Mouse (Mus musculus): ENCODE data around the gene Smyd1. TPM values are rescaled to one million over a fixed set of nuclear protein-coding genes. Genes with fewer than 3 reads are reported as not detected.
A peak's percentile ranks its signal among the peaks of the same experiment; 100 is the strongest.

Gene Smyd1
- total and polyA plus RNA-seq, 3 experiments = 192 to 352 (median 325) TPM

- Histone ChIP-seq H3K79me2 (replicated peaks; ENCODE audit: control insufficient read depth, insufficient read depth, low read length) (no peaks in the 10 kb centered on the region), H3K9ac (ENCODE audit: low read depth, low read length) (no peak overlapping the region), H3K36me3 (ENCODE audit: control insufficient read depth, insufficient read depth, low read length) (peaks cover 2% of the 10 kb centered on the region; the same call in 1 of the 2 replicates), H3K4me3 (no peak overlapping the region), H3K4me1 (ENCODE audit: control insufficient read depth, insufficient read depth, low read length) (peaks cover 4% of the 10 kb centered on the region; the same call in 1 of the 2 replicates), H3K27ac (no peak overlapping the region), H3K27me3 (ENCODE audit: control insufficient read depth, insufficient read depth, low read length) (no peaks in the 10 kb centered on the region)
- intact Hi-C loops (cut with DNase I) = loop anchor here (5.0 kb wide), 1 partner anchor 154 kb away; no protein-coding TSS in a partner anchor
- TF ChIP-seq CTCF (IDR thresholded peaks at IDR 0.05) (peak; percentile 53), POLR2A (IDR thresholded peaks at IDR 0.05; ENCODE audit: insufficient read depth, low read depth, low read length) (no peak)
- no peak for DNase-seq
- 79% methylated on average over 3 of the region's 3 CpGs for WGBS
Observed at GRCm38 (mm10) chr6:71243258-71243657, 78.8 kb downstream of the Smyd1 start.

DNA sequence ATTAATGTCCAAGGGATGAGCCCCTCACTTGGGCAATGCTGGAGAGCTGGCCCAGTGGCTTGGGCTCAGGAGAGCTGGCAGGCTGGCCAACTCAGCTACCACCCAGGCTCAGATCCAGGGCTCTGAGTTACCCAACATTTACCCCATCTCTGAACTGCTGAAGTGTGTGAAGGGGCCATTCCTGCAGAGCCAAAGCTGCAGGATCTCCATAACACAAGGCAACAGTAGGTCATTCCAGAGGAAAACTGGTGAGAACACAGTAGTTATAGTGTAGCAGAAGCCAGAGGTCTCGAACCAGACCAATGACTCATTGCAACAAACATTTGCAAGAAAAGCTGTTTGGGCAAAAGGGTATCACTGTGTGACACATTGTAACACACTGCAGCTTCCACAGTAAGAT lies 79.2 kb downstream of the Smyd1 start:
- DNase-seq = no peak
- TF ChIP-seq CTCF (IDR thresholded peaks at IDR 0.05) (no peak), POLR2A (IDR thresholded peaks at IDR 0.05; ENCODE audit: insufficient read depth, low read depth, low read length) (no peak), EP300 (IDR thresholded peaks at IDR 0.05; ENCODE audit: insufficient read depth, low read depth, low read length) (no peak)
- Histone ChIP-seq H3K9ac (ENCODE audit: low read depth, low read length) (no peak overlapping the region), H3K36me3 (ENCODE audit: control insufficient read depth, insufficient read depth, low read length) (peaks cover 2% of the 10 kb centered on the region; the same call in 1 of the 2 replicates), H3K27ac (no peak overlapping the region), H3K27me3 (ENCODE audit: control insufficient read depth, insufficient read depth, low read length) (no peaks in the 10 kb centered on the region), H3K4me3 (no peak overlapping the region), H3K4me1 (ENCODE audit: control insufficient read depth, insufficient read depth, low read length) (peaks cover 2% of the 10 kb centered on the region; the same call in 1 of the 2 replicates), H3K79me2 (replicated peaks; ENCODE audit: control insufficient read depth, insufficient read depth, low read length) (no peaks in the 10 kb centered on the region)
- 36% methylated on average over 1 of the region's 1 CpGs for WGBS
- intact Hi-C loops (cut with DNase I) = loop anchor here (5.0 kb wide), 1 partner anchor 154 kb away; no protein-coding TSS in a partner anchor

- no peaks in the 10 kb centered on the region for H3K79me2 ChIP-seq (replicated peaks; ENCODE audit: control insufficient read depth, insufficient read depth, low read length)
- no peak overlapping the region for H3K27ac ChIP-seq
- no peak overlapping the region for H3K4me3 ChIP-seq
- intact Hi-C loops (cut with DNase I) = loop anchor here (5.0 kb wide), 1 partner anchor 156 kb away; no protein-coding TSS in a partner anchor
- 64% methylated on average over 7 of the region's 7 CpGs for WGBS
- peaks cover 2% of the 10 kb centered on the region; the same call in 1 of the 2 replicates for H3K4me1 ChIP-seq (ENCODE audit: control insufficient read depth, insufficient read depth, low read length)
- peaks cover 5% of the 10 kb centered on the region; the same call in 1 of the 2 replicates for H3K36me3 ChIP-seq (ENCODE audit: control insufficient read depth, insufficient read depth, low read length)
- no peaks in the 10 kb centered on the region for H3K27me3 ChIP-seq (ENCODE audit: control insufficient read depth, insufficient read depth, low read length)
- no peak overlapping the region for H3K9ac ChIP-seq (ENCODE audit: low read depth, low read length)
- no peak for TF ChIP-seq EP300 (IDR thresholded peaks at IDR 0.05; ENCODE audit: insufficient read depth, low read depth, low read length)
- no peak for TF ChIP-seq CTCF (IDR thresholded peaks at IDR 0.05)
- TF ChIP-seq POLR2A (IDR thresholded peaks at IDR 0.05; ENCODE audit: insufficient read depth, low read depth, low read length) = no peak
- DNase-seq = no peak
Observed at GRCm38 (mm10) chr6:71240831-71241230, 81.2 kb downstream of the Smyd1 start.

- Histone ChIP-seq H3K4me3 (no peak overlapping the region), H3K36me3 (ENCODE audit: control insufficient read depth, insufficient read depth, low read length) (peaks cover 5% of the 10 kb centered on the region; the same call in 1 of the 2 replicates), H3K4me1 (ENCODE audit: control insufficient read depth, insufficient read depth, low read length) (peaks cover 4% of the 10 kb centered on the region; the same call in 1 of the 2 replicates), H3K27me3 (ENCODE audit: control insufficient read depth, insufficient read depth, low read length) (no peaks in the 10 kb centered on the region), H3K9ac (ENCODE audit: low read depth, low read length) (no peak overlapping the region), H3K27ac (no peak overlapping the region), H3K79me2 (replicated peaks; ENCODE audit: control insufficient read depth, insufficient read depth, low read length) (no peaks in the 10 kb centered on the region)
- peak in 1 of 2 experiments; percentile 49 for DNase-seq
- WGBS = 76% methylated on average over 26 of the region's 26 CpGs
- intact Hi-C loops (cut with DNase I) = no loop called here
- TF ChIP-seq CTCF (IDR thresholded peaks at IDR 0.05) (no peak), POLR2A (IDR thresholded peaks at IDR 0.05; ENCODE audit: insufficient read depth, low read depth, low read length) (no peak), EP300 (IDR thresholded peaks at IDR 0.05; ENCODE audit: insufficient read depth, low read depth, low read length) (no peak)
Observed at GRCm38 (mm10) chr6:71239069-71239750, 82.8 kb downstream of the Smyd1 start.

GRCm38 (mm10) chr6:71237031-71237431 lies 85.0 kb downstream of the Smyd1 start:
- Histone ChIP-seq H3K9ac (ENCODE audit: low read depth, low read length) (no peak overlapping the region), H3K27me3 (ENCODE audit: control insufficient read depth, insufficient read depth, low read length) (no peaks in the 10 kb centered on the region), H3K27ac (no peak overlapping the region), H3K4me1 (ENCODE audit: control insufficient read depth, insufficient read depth, low read length) (peaks cover 2% of the 10 kb centered on the region; the same call in 1 of the 2 replicates), H3K4me3 (no peak overlapping the region), H3K36me3 (ENCODE audit: control insufficient read depth, insufficient read depth, low read length) (peaks cover 3% of the 10 kb centered on the region; the same call in 1 of the 2 replicates), H3K79me2 (replicated peaks; ENCODE audit: control insufficient read depth, insufficient read depth, low read length) (no peaks in the 10 kb centered on the region)
- no peak for TF ChIP-seq POLR2A (IDR thresholded peaks at IDR 0.05; ENCODE audit: insufficient read depth, low read depth, low read length)
- no peak for TF ChIP-seq CTCF (IDR thresholded peaks at IDR 0.05)
- TF ChIP-seq EP300 (IDR thresholded peaks at IDR 0.05; ENCODE audit: insufficient read depth, low read depth, low read length) = no peak
- no peak for DNase-seq
- intact Hi-C loops (cut with DNase I) = no loop called here
- WGBS = 81% methylated on average over 6 of the region's 6 CpGs

- TF ChIP-seq EP300 (IDR thresholded peaks at IDR 0.05; ENCODE audit: insufficient read depth, low read depth, low read length) (no peak), CTCF (IDR thresholded peaks at IDR 0.05) (no peak), POLR2A (IDR thresholded peaks at IDR 0.05; ENCODE audit: insufficient read depth, low read depth, low read length) (no peak)
- H3K27ac ChIP-seq = no peak overlapping the region
- H3K79me2 ChIP-seq (replicated peaks; ENCODE audit: control insufficient read depth, insufficient read depth, low read length) = no peaks in the 10 kb centered on the region
- intact Hi-C loops (cut with DNase I) = no loop called here
- 86% methylated on average over 6 of the region's 6 CpGs for WGBS
- no peak overlapping the region for H3K4me3 ChIP-seq
- H3K36me3 ChIP-seq (ENCODE audit: control insufficient read depth, insufficient read depth, low read length) = peaks cover 3% of the 10 kb centered on the region; the same call in 1 of the 2 replicates
- no peak overlapping the region for H3K9ac ChIP-seq (ENCODE audit: low read depth, low read length)
- H3K4me1 ChIP-seq (ENCODE audit: control insufficient read depth, insufficient read depth, low read length) = peaks cover 2% of the 10 kb centered on the region; the same call in 1 of the 2 replicates
- no peaks in the 10 kb centered on the region for H3K27me3 ChIP-seq (ENCODE audit: control insufficient read depth, insufficient read depth, low read length)
- DNase-seq = no peak
Observed at GRCm38 (mm10) chr6:71236506-71236905, 85.5 kb downstream of the Smyd1 start.
